Mouse (Mus musculus): ENCODE results near the gene Zbtb34. TPM values are rescaled to one million over a fixed set of nuclear protein-coding genes. Genes with fewer than 3 reads are reported as not detected.

Gene Zbtb34
- polyA plus RNA-seq, 1 experiment from 2014 or later, result 9.2 TPM

DNA sequence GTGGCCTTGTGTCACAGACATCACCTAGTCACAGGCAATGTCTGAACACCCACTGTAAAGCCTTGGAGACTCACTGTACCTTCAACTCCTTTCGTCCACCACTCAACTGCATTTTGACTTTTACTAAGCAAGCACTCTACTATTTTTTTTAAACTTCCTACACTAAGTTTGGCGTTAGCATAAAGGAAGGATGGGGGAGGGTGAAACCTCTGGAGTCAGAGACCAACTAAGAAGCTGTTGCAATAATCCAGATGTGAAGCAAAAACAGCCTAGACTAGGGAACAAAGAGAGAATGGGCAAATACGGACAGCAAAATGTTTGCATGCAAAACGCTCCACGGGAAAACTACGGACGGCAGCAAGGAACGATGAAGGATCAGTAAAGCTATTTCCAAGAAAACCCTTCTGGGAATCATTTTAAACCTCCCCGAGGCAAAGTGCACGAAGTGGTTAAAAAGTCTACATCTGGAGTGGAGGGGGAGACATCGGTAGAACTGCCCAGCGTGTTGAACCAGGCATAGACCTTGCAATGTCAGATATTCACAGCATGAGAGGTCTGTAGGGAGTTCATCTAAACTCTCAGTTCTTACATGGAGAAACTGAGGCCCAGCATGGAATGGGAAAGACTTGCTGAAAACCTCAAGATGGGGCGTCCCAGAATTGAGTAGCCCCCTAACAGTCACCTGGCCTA lies 898 bp downstream of the Zbtb34 start:
- Histone ChIP-seq H3K9me3 (ENCODE audit: control insufficient read depth, low read length) (no peaks in the 10 kb centered on the region), H3K4me2 (ENCODE audit: low read length) (peak overlapping the region; percentile 94), H3K4me3 (replicated peaks; ENCODE audit: low read depth, low read length) (peak overlapping the region; percentile 98), H3K4me1 (ENCODE audit: control insufficient read depth, insufficient read depth, low read length) (peaks cover 13% of the 10 kb centered on the region), H3K27me3 (ENCODE audit: control insufficient read depth, insufficient read depth, low read length) (no peaks in the 10 kb centered on the region), H3K9ac (replicated peaks; ENCODE audit: low read length) (peak overlapping the region; percentile 95), H3K27ac (replicated peaks; ENCODE audit: low read depth, low read length) (peak overlapping the region; percentile 70), H3K36me3 (ENCODE audit: control insufficient read depth, insufficient read depth, low read length) (peaks cover 17% of the 10 kb centered on the region)
- 11% methylated on average over 13 of the region's 13 CpGs for WGBS
- no peak for ATAC-seq (ENCODE audit: low FRiP score, low TSS enrichment)
- DNase-seq, result no peak

DNA sequence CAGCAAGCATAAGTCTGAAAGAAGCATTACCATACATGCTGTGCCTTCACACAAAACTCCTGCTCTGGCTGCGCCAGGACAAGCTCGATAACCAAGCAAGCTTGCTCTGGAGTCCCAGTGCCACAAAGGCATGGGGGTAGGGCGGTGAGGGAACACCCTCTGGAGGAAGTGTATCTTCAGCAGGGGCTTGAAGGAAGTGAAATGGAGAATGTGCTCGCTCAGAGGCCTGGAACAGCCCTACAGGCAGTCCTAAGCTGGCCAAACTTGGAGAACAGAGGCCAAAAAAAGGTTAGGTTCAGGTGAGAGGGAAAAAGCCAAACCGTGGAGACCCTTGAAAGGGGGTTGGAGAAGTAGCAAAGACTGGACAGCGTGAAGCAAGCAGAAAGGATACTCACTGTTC lies 1.8 kb downstream of the Zbtb34 start:
- Histone ChIP-seq H3K4me1 (ENCODE audit: control insufficient read depth, insufficient read depth, low read length) (peaks cover 11% of the 10 kb centered on the region; the same call in 1 of the 2 replicates), H3K9ac (replicated peaks; ENCODE audit: low read length) (peak overlapping the region; percentile 95; the same call in 1 of the 2 replicates), H3K36me3 (ENCODE audit: control insufficient read depth, insufficient read depth, low read length) (peaks cover 20% of the 10 kb centered on the region), H3K4me3 (replicated peaks; ENCODE audit: low read depth, low read length) (0 out of 2 replicates have a peak overlapping the region, but pooled peaks have one; percentile 98), H3K27me3 (ENCODE audit: control insufficient read depth, insufficient read depth, low read length) (no peaks in the 10 kb centered on the region), H3K4me2 (ENCODE audit: low read length) (peak overlapping the region; percentile 94), H3K9me3 (ENCODE audit: control insufficient read depth, low read length) (no peaks in the 10 kb centered on the region), H3K27ac (replicated peaks; ENCODE audit: low read depth, low read length) (no peak overlapping the region)
- WGBS, result 43% methylated on average over 6 of the region's 6 CpGs
- ATAC-seq (ENCODE audit: low FRiP score, low TSS enrichment) (no peak), DNase-seq (no peak)

DNA sequence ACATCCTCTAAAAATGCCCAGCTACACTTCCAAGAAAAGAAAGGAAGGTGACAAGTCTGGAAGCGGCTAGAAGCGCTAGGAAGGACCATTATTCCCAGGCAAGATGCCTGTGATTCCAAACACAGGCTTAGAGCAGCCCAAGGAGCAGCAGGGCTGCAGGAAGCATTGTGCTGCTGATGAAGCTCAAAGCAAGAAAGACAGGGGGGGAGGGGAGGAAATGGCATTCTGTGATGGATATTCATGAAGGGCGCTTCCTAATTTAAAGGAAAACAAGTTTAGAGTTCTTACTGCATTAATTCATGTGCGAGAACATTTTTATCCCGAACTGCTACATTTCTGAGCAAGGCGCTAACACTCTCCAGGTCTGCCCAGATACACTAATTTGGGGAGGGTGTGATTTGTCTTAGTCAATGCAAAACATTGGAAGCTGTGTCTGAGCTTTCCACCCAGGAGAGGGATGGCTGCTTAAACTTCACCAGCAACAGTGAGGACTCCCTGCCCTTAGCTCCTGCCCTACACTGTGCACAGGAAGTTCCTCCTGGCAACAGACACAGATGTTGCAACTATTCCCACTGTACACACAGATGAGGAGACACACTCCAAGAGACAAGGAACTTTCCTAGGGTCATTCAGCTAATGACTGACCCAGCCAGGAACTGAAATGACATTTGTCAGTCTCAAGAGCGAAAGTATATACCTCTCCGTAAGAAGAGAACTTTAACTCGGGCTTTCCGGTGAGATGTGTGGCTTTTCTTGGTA lies 4.3 kb downstream of the Zbtb34 start:
- Histone ChIP-seq H3K4me1 (ENCODE audit: control insufficient read depth, insufficient read depth, low read length) (peaks cover 11% of the 10 kb centered on the region; the same call in 1 of the 2 replicates), H3K9me3 (ENCODE audit: control insufficient read depth, low read length) (no peaks in the 10 kb centered on the region), H3K27ac (replicated peaks; ENCODE audit: low read depth, low read length) (no peak overlapping the region), H3K4me3 (replicated peaks; ENCODE audit: low read depth, low read length) (no peak overlapping the region), H3K27me3 (ENCODE audit: control insufficient read depth, insufficient read depth, low read length) (no peaks in the 10 kb centered on the region), H3K4me2 (ENCODE audit: low read length) (no peak overlapping the region), H3K9ac (replicated peaks; ENCODE audit: low read length) (no peak overlapping the region), H3K36me3 (ENCODE audit: control insufficient read depth, insufficient read depth, low read length) (peaks cover 34% of the 10 kb centered on the region)
- no peak for ATAC-seq (ENCODE audit: low FRiP score, low TSS enrichment)
- 62% methylated on average over 10 of the region's 10 CpGs for WGBS
- DNase-seq, result no peak

DNA sequence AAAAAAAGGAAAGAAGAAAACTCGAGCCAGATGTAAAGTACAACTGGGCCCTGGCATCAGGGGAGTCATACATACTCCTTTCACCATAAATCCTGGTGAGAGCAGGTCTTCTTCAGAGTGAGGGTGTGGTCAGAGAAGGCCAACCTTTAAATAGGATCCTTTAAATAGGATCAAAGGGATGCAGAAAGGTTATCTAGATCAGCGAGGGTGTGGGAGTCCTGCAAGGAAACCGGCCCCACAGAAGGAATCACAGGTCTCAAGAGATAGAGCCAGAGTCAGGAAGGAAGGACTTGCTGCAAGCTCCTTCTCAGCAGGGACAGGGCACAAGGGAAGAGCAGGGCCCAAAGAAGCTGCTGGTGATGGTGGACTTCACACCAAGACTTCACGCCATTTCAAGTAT lies 13.7 kb downstream of the Zbtb34 start:
- WGBS, result 90% methylated on average over 4 of the region's 4 CpGs
- no peaks in the 10 kb centered on the region for H3K4me1 ChIP-seq (ENCODE audit: control insufficient read depth, insufficient read depth, low read length)
- H3K27ac ChIP-seq (replicated peaks; ENCODE audit: low read depth, low read length), result no peak overlapping the region
- peaks cover 12% of the 10 kb centered on the region for H3K36me3 ChIP-seq (ENCODE audit: control insufficient read depth, insufficient read depth, low read length)
- ATAC-seq (ENCODE audit: low FRiP score, low TSS enrichment) (no peak), DNase-seq (no peak)
- no peak overlapping the region for H3K4me3 ChIP-seq (replicated peaks; ENCODE audit: low read depth, low read length)
- H3K4me2 ChIP-seq (ENCODE audit: low read length), result no peak overlapping the region
- H3K9me3 ChIP-seq (ENCODE audit: control insufficient read depth, low read length), result no peaks in the 10 kb centered on the region
- no peaks in the 10 kb centered on the region for H3K27me3 ChIP-seq (ENCODE audit: control insufficient read depth, insufficient read depth, low read length)
- H3K9ac ChIP-seq (replicated peaks; ENCODE audit: low read length), result no peak overlapping the region

DNA sequence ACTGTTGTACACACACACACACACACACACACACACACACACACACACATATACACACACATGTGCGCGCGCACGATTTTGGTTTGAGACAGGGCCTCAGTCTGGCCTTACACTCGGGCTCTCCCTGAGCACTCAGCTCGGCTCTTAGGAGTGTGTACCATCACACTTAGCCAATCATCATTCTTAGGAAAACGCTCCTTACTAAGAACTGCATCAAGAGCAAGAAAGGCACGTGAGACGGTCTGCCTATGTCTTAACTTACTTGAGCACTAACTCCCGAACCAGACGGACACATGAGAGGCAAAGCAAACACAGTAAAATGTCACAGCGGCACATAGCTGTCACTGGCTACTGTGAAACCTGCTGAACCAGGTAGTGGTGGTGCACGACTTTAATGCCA lies 17.1 kb downstream of the Zbtb34 start:
- H3K9ac ChIP-seq (replicated peaks; ENCODE audit: low read length), result no peak overlapping the region
- ATAC-seq (ENCODE audit: low FRiP score, low TSS enrichment) (no peak), DNase-seq (no peak)
- H3K36me3 ChIP-seq (ENCODE audit: control insufficient read depth, insufficient read depth, low read length), result peaks cover 33% of the 10 kb centered on the region
- H3K4me2 ChIP-seq (ENCODE audit: low read length), result no peak overlapping the region
- 93% methylated on average over 13 of the region's 13 CpGs for WGBS
- no peak overlapping the region for H3K4me3 ChIP-seq (replicated peaks; ENCODE audit: low read depth, low read length)
- no peak overlapping the region for H3K27ac ChIP-seq (replicated peaks; ENCODE audit: low read depth, low read length)
- no peaks in the 10 kb centered on the region for H3K27me3 ChIP-seq (ENCODE audit: control insufficient read depth, insufficient read depth, low read length)
- H3K9me3 ChIP-seq (ENCODE audit: control insufficient read depth, low read length), result no peaks in the 10 kb centered on the region
- no peaks in the 10 kb centered on the region for H3K4me1 ChIP-seq (ENCODE audit: control insufficient read depth, insufficient read depth, low read length)

DNA sequence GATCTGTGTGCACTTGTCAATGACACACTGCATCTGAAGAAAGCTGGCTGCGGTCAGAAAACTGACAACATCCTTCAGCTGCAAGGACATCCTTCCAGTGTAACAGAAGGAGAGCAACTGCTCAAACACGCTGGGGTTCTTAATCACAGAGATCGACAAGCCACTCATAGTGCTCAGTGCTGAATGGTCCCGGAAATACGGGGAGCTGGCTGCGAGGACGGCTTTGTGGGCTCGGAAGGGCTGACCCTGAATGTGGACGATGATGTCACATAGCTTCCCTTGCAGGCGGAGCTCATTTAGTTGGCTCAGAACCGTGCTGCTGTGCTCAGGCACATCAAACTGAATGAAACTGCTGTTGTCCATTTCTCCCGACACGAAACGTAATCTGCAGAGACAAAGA lies 19.0 kb downstream of the Zbtb34 start:
- no peak for ATAC-seq (ENCODE audit: low FRiP score, low TSS enrichment)
- no peak overlapping the region for H3K4me3 ChIP-seq (replicated peaks; ENCODE audit: low read depth, low read length)
- H3K27ac ChIP-seq (replicated peaks; ENCODE audit: low read depth, low read length), result no peak overlapping the region
- H3K36me3 ChIP-seq (ENCODE audit: control insufficient read depth, insufficient read depth, low read length), result peaks cover 36% of the 10 kb centered on the region
- 90% methylated on average over 14 of the region's 14 CpGs for WGBS
- no peak overlapping the region for H3K9ac ChIP-seq (replicated peaks; ENCODE audit: low read length)
- H3K9me3 ChIP-seq (ENCODE audit: control insufficient read depth, low read length), result no peaks in the 10 kb centered on the region
- H3K27me3 ChIP-seq (ENCODE audit: control insufficient read depth, insufficient read depth, low read length), result no peaks in the 10 kb centered on the region
- no peak for DNase-seq
- no peaks in the 10 kb centered on the region for H3K4me1 ChIP-seq (ENCODE audit: control insufficient read depth, insufficient read depth, low read length)
- no peak overlapping the region for H3K4me2 ChIP-seq (ENCODE audit: low read length)

DNA sequence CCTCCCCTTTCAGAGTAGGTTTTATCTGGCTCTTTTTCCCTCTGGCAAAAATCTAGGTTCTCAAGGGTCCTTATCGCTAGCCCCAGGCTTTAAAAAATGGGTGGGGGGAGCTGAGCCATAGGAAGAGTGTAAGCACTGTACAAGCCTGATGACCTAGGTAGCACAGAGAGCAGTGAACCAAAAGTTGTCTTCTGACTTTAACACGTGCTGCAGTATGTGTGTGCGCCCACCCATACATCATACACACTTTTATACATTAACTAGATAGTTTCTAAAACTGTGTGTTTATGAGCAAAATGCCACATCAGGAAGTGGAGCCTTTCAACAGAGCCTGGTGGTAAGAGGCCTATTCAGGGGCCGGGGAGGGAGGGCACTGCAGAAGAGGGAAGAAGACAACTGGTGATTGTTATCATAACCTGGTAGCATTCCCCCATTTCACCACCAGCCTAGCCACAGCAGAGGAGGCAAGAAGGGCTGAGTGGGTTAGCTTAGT lies 27.6 kb downstream of the Zbtb34 start:
- Histone ChIP-seq H3K4me1 (ENCODE audit: control insufficient read depth, insufficient read depth, low read length) (no peaks in the 10 kb centered on the region), H3K4me3 (replicated peaks; ENCODE audit: low read depth, low read length) (no peak overlapping the region), H3K27ac (replicated peaks; ENCODE audit: low read depth, low read length) (no peak overlapping the region), H3K9ac (replicated peaks; ENCODE audit: low read length) (no peak overlapping the region), H3K9me3 (ENCODE audit: control insufficient read depth, low read length) (no peaks in the 10 kb centered on the region), H3K27me3 (ENCODE audit: control insufficient read depth, insufficient read depth, low read length) (no peaks in the 10 kb centered on the region), H3K36me3 (ENCODE audit: control insufficient read depth, insufficient read depth, low read length) (peaks cover 7% of the 10 kb centered on the region; the same call in 1 of the 2 replicates), H3K4me2 (ENCODE audit: low read length) (no peak overlapping the region)
- ATAC-seq (ENCODE audit: low FRiP score, low TSS enrichment) (no peak), DNase-seq (no peak)
- WGBS, result 89% methylated on average over 4 of the region's 4 CpGs

DNA sequence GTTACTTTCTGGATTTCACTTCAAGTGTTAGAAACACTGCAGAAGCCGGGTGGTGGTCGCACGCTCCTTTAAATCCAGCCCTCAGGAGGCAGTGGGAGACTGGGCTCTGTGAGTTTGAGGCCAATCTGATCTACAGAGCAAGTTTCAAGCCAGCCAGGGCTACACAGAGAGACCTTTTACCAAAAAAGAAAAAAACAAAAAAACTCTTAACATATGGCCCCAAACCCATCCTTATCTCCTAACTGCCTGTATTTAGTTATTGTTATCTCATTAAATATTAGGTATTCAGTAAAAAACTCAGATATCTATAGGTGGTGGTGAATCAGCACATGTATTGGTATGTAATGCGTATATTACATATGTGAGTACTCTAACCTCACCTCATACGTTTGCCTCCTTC lies 28.5 kb downstream of the Zbtb34 start:
- H3K9me3 ChIP-seq (ENCODE audit: control insufficient read depth, low read length), result no peaks in the 10 kb centered on the region
- 66% methylated on average over 5 of the region's 5 CpGs for WGBS

More for the DNA sequence above, 28.5 kb downstream of the Zbtb34 start:
- Histone ChIP-seq H3K4me3 (replicated peaks; ENCODE audit: low read depth, low read length) (no peak overlapping the region), H3K4me1 (ENCODE audit: control insufficient read depth, insufficient read depth, low read length) (no peaks in the 10 kb centered on the region), H3K27ac (replicated peaks; ENCODE audit: low read depth, low read length) (no peak overlapping the region), H3K27me3 (ENCODE audit: control insufficient read depth, insufficient read depth, low read length) (no peaks in the 10 kb centered on the region), H3K36me3 (ENCODE audit: control insufficient read depth, insufficient read depth, low read length) (peaks cover 4% of the 10 kb centered on the region; the same call in 1 of the 2 replicates), H3K4me2 (ENCODE audit: low read length) (no peak overlapping the region), H3K9ac (replicated peaks; ENCODE audit: low read length) (no peak overlapping the region)
- DNase-seq, result no peak
- no peak for ATAC-seq (ENCODE audit: low FRiP score, low TSS enrichment)

Measured in midbrain, embryonic 14.5 days (tissue).